Mouse (Mus musculus): ENCODE measurements around the gene Ralgps1. TPM values are rescaled to one million over a fixed set of nuclear protein-coding genes. Genes with fewer than 3 reads are reported as not detected.
A peak's percentile ranks its signal among the peaks of the same experiment; 100 is the strongest.

Gene Ralgps1
- polyA plus RNA-seq, 1 experiment: not detected

- H3K27ac ChIP-seq (ENCODE audit: insufficient read depth, low read depth, low read length): peak overlapping the region; percentile 23; the same call in 1 of the 2 replicates
- no peak overlapping the region for H3K4me3 ChIP-seq (ENCODE audit: insufficient read depth, low read depth, low read length)
- H3K4me1 ChIP-seq (ENCODE audit: control insufficient read depth, insufficient read depth, low read length): peaks cover 12% of the 10 kb centered on the region
- 64% methylated on average over 4 of the region's 4 CpGs for WGBS
- TF ChIP-seq POLR2A (IDR thresholded peaks at IDR 0.05; ENCODE audit: insufficient read depth, low read depth, low read length) (no peak), CTCF (IDR thresholded peaks at IDR 0.05; ENCODE audit: insufficient read depth, low read depth, low read length) (no peak)
Measured at GRCm38 (mm10) chr2:33253572-33254190, 117.6 kb downstream of the Ralgps1 start.

- Histone ChIP-seq H3K27ac (ENCODE audit: insufficient read depth, low read depth, low read length) (no peak overlapping the region), H3K4me3 (ENCODE audit: insufficient read depth, low read depth, low read length) (no peak overlapping the region), H3K4me1 (ENCODE audit: control insufficient read depth, insufficient read depth, low read length) (peaks cover 15% of the 10 kb centered on the region)
- TF ChIP-seq POLR2A (IDR thresholded peaks at IDR 0.05; ENCODE audit: insufficient read depth, low read depth, low read length): no peak
- WGBS: 76% methylated on average over 6 of the region's 6 CpGs
Measured at GRCm38 (mm10) chr2:33252751-33253150, 118.5 kb downstream of the Ralgps1 start.

- TF ChIP-seq CTCF (IDR thresholded peaks at IDR 0.05; ENCODE audit: insufficient read depth, low read depth, low read length): no peak
- no peak for TF ChIP-seq POLR2A (IDR thresholded peaks at IDR 0.05; ENCODE audit: insufficient read depth, low read depth, low read length)
- Histone ChIP-seq H3K4me3 (ENCODE audit: insufficient read depth, low read depth, low read length) (no peak overlapping the region), H3K4me1 (ENCODE audit: control insufficient read depth, insufficient read depth, low read length) (peaks cover 33% of the 10 kb centered on the region), H3K27ac (ENCODE audit: insufficient read depth, low read depth, low read length) (no peak overlapping the region)
- WGBS: 66% methylated on average over 3 of the region's 3 CpGs
Measured at GRCm38 (mm10) chr2:33249922-33250633, 121.2 kb downstream of the Ralgps1 start.

GRCm38 (mm10) chr2:33248549-33248948 is 122.7 kb downstream of the Ralgps1 start:
- peaks cover 33% of the 10 kb centered on the region for H3K4me1 ChIP-seq (ENCODE audit: control insufficient read depth, insufficient read depth, low read length)
- WGBS: 95% methylated on average over 7 of the region's 7 CpGs
- no peak overlapping the region for H3K27ac ChIP-seq (ENCODE audit: insufficient read depth, low read depth, low read length)
- TF ChIP-seq CTCF (IDR thresholded peaks at IDR 0.05; ENCODE audit: insufficient read depth, low read depth, low read length) (no peak), POLR2A (IDR thresholded peaks at IDR 0.05; ENCODE audit: insufficient read depth, low read depth, low read length) (no peak)
- no peak overlapping the region for H3K4me3 ChIP-seq (ENCODE audit: insufficient read depth, low read depth, low read length)

GRCm38 (mm10) chr2:33246841-33247240 is 124.4 kb downstream of the Ralgps1 start:
- no peak for TF ChIP-seq CTCF (IDR thresholded peaks at IDR 0.05; ENCODE audit: insufficient read depth, low read depth, low read length)
- 74% methylated on average over 5 of the region's 5 CpGs for WGBS
- Histone ChIP-seq H3K27ac (ENCODE audit: insufficient read depth, low read depth, low read length) (no peak overlapping the region), H3K4me3 (ENCODE audit: insufficient read depth, low read depth, low read length) (no peak overlapping the region), H3K4me1 (ENCODE audit: control insufficient read depth, insufficient read depth, low read length) (peaks cover 36% of the 10 kb centered on the region)

GRCm38 (mm10) chr2:33245350-33245749 is 125.9 kb downstream of the Ralgps1 start:
- TF ChIP-seq POLR2A (IDR thresholded peaks at IDR 0.05; ENCODE audit: insufficient read depth, low read depth, low read length) (no peak), CTCF (IDR thresholded peaks at IDR 0.05; ENCODE audit: insufficient read depth, low read depth, low read length) (peak; percentile 16; the same call in 1 of the 2 replicates)
- Histone ChIP-seq H3K27ac (ENCODE audit: insufficient read depth, low read depth, low read length) (no peak overlapping the region), H3K4me1 (ENCODE audit: control insufficient read depth, insufficient read depth, low read length) (peaks cover 37% of the 10 kb centered on the region), H3K4me3 (ENCODE audit: insufficient read depth, low read depth, low read length) (no peak overlapping the region)

- no peak for TF ChIP-seq POLR2A (IDR thresholded peaks at IDR 0.05; ENCODE audit: insufficient read depth, low read depth, low read length)
- no peak for TF ChIP-seq CTCF (IDR thresholded peaks at IDR 0.05; ENCODE audit: insufficient read depth, low read depth, low read length)
- WGBS: 60% methylated on average over 6 of the region's 6 CpGs
- Histone ChIP-seq H3K4me3 (ENCODE audit: insufficient read depth, low read depth, low read length) (no peak overlapping the region), H3K27ac (ENCODE audit: insufficient read depth, low read depth, low read length) (no peak overlapping the region), H3K4me1 (ENCODE audit: control insufficient read depth, insufficient read depth, low read length) (peaks cover 37% of the 10 kb centered on the region)
Measured at GRCm38 (mm10) chr2:33244880-33245279, 126.4 kb downstream of the Ralgps1 start.

- 69% methylated on average over 6 of the region's 6 CpGs for WGBS
- H3K27ac ChIP-seq (ENCODE audit: insufficient read depth, low read depth, low read length): no peak overlapping the region
- TF ChIP-seq POLR2A (IDR thresholded peaks at IDR 0.05; ENCODE audit: insufficient read depth, low read depth, low read length): no peak
- TF ChIP-seq CTCF (IDR thresholded peaks at IDR 0.05; ENCODE audit: insufficient read depth, low read depth, low read length): no peak
- peaks cover 40% of the 10 kb centered on the region for H3K4me1 ChIP-seq (ENCODE audit: control insufficient read depth, insufficient read depth, low read length)
- no peak overlapping the region for H3K4me3 ChIP-seq (ENCODE audit: insufficient read depth, low read depth, low read length)
Measured at GRCm38 (mm10) chr2:33237581-33237980, 133.7 kb downstream of the Ralgps1 start.

- no peak for TF ChIP-seq POLR2A (IDR thresholded peaks at IDR 0.05; ENCODE audit: insufficient read depth, low read depth, low read length)
- no peak for TF ChIP-seq CTCF (IDR thresholded peaks at IDR 0.05; ENCODE audit: insufficient read depth, low read depth, low read length)
- Histone ChIP-seq H3K27ac (ENCODE audit: insufficient read depth, low read depth, low read length) (no peak overlapping the region), H3K4me3 (ENCODE audit: insufficient read depth, low read depth, low read length) (no peak overlapping the region), H3K4me1 (ENCODE audit: control insufficient read depth, insufficient read depth, low read length) (peaks cover 41% of the 10 kb centered on the region)
- WGBS: 81% methylated on average over 4 of the region's 4 CpGs
Measured at GRCm38 (mm10) chr2:33234848-33235247, 136.4 kb downstream of the Ralgps1 start.
